Mouse (Mus musculus) left cerebral cortex, postnatal 4 days (tissue): ENCODE measurements around the gene Miga2. TPM values are rescaled to one million over a fixed set of nuclear protein-coding genes. Genes with fewer than 3 reads are reported as not detected.
"Not testable (repeated sequence)": the region's sequence is repeated elsewhere in the genome, so short reads cannot be mapped to it uniquely, and the experiment has no call there.

ENCODE experiments used
- DNase-seq: peaks from one replicate; pipeline ENCODE4 v3.0.0-alpha.2; 2022
- intact Hi-C: fragments of 180-260 bp; cut with DNase I; formaldehyde crosslinking; loops from one replicate; pipeline ENCODE4 v1.15.1; 2025
- microRNA-seq: library from miRNA; unstranded; fragments of <30 nt; microRNA quantifications from one replicate; pipeline ENCODE4 v1.2.0, GENCODE M21; 2022
- total RNA-seq, 2 experiments: library from RNA; stranded (reverse); gene quantifications; 2 replicates each; pipeline ENCODE4 v1.2.3; 2021

Gene Miga2
- total RNA-seq, 2 experiments from 2014 or later: 69.7 to 76.5 TPM

- DNase-seq: peak; percentile 96
- intact Hi-C loops: no loop called here
Observed at GRCm38 (mm10) chr2:30415936-30416648, 52.1 kb downstream of the Miga2 start, which contains the start of gene Ptpa. Gene Ptpa, plus strand, starts transcription at chr2:30416039.

- DNase-seq: no peak
- intact Hi-C loops: no loop called here
Observed at GRCm38 (mm10) chr2:30416649-30416965, 52.6 kb downstream of the Miga2 start.

GRCm38 (mm10) chr2:30417154-30417553 is 53.1 kb downstream of the Miga2 start:
- DNase-seq, intact Hi-C loops: not testable (repeated sequence)

- intact Hi-C loops: no loop called here
- DNase-seq: no peak
Observed at GRCm38 (mm10) chr2:30417595-30418165, 53.6 kb downstream of the Miga2 start.

GRCm38 (mm10) chr2:30418259-30418658 is 54.2 kb downstream of the Miga2 start:
- no peak for DNase-seq
- intact Hi-C loops: no loop called here

GRCm38 (mm10) chr2:30419112-30419511 is 55.1 kb downstream of the Miga2 start:
- DNase-seq: no peak
- intact Hi-C loops: no loop called here

- intact Hi-C loops: no loop called here
- no peak for DNase-seq
Observed at GRCm38 (mm10) chr2:30421432-30421831, 57.4 kb downstream of the Miga2 start.

- no peak for DNase-seq
- intact Hi-C loops: no loop called here
Observed at GRCm38 (mm10) chr2:30429156-30429555, 65.1 kb downstream of the Miga2 start.

Small RNAs within 50 kb of the gene (microRNA-seq; reads per million reads assigned to microRNA genes)
- not detected for gene Gm47292

Other genes with a start within 250 kb of the Miga2 start
- gene Zer1, start 239.6 kb upstream of the Miga2 start, total RNA-seq: 10 to 100 TPM; 80.8 to 88.0 TPM
- 10 to 100 TPM; 84.9 to 87.6 TPM for gene Tbc1d13, start 230.5 kb upstream of the Miga2 start, total RNA-seq
- 10 to 100 TPM; 13.3 to 15.8 TPM for gene Endog, start 192.7 kb upstream of the Miga2 start, total RNA-seq
- gene Spout1, start 185.8 kb upstream of the Miga2 start, total RNA-seq: 10 to 100 TPM; 36.7 to 37.7 TPM
- gene Kyat1, start 158.4 kb upstream of the Miga2 start, total RNA-seq: 10 to 100 TPM; 12.0 to 12.7 TPM
- 10 to 100 TPM; 50.6 to 55.9 TPM for gene Lrrc8a, start 126.5 kb upstream of the Miga2 start, total RNA-seq
- 10 to 100 TPM in 1 of 2 experiments, 1 to 10 TPM in 1; 7.7 to 10.5 TPM for gene Gm28035, start 123.7 kb upstream of the Miga2 start, total RNA-seq
- 10 to 100 TPM; 17.1 to 19.3 TPM for gene Phyhd1, start 98.0 kb upstream of the Miga2 start, total RNA-seq
- gene Gm28038, start 83.2 kb upstream of the Miga2 start, total RNA-seq: not detected
- 10 to 100 TPM; 18.7 to 21.6 TPM for gene Dolk, start 77.9 kb upstream of the Miga2 start, total RNA-seq
- gene Nup188, start 77.8 kb upstream of the Miga2 start, total RNA-seq: 10 to 100 TPM; 36.6 to 42.0 TPM
- gene Sh3glb2, start 4.9 kb upstream of the Miga2 start, total RNA-seq: 100 to 1,000 TPM; 161 to 176 TPM
- gene Dolpp1, start 28.0 kb downstream of the Miga2 start, total RNA-seq: 10 to 100 TPM; 41.1 to 43.9 TPM
- gene Crat, start 51.6 kb downstream of the Miga2 start, total RNA-seq: 10 to 100 TPM; 33.2 to 33.3 TPM
- 100 to 1,000 TPM; 145 to 153 TPM for gene Ptpa, start 51.8 kb downstream of the Miga2 start, total RNA-seq
- 10 to 100 TPM; 10.8 to 13.2 TPM for gene Ier5l, start 110.0 kb downstream of the Miga2 start, total RNA-seq
- 1 to 10 TPM; 3.0 to 3.7 TPM for gene Cstad, start 230.8 kb downstream of the Miga2 start, total RNA-seq